Mouse (Mus musculus) bone marrow, adult 2 months (tissue): ENCODE data around the gene Rtp2. TPM values are rescaled to one million over a fixed set of nuclear protein-coding genes. Genes with fewer than 3 reads are reported as not detected.

ENCODE experiments used
- H3K27ac ChIP-seq: fragments of 200-500 bp; 2 replicates; pipeline ENCODE4 v1.5.1; 2012; ENCODE audit warnings: low read depth, mild to moderate bottlenecking, control low read depth, inconsistent platforms, low read length; ENCODE audit not compliant: control insufficient read depth, poor library complexity, insufficient read depth
- H3K4me1 ChIP-seq: fragments of 200-500 bp; 2 replicates; pipeline ENCODE4 v1.6.1; 2011; ENCODE audit warnings: low read length; ENCODE audit not compliant: control insufficient read depth, insufficient read depth
- H3K4me3 ChIP-seq: fragments of 200-500 bp; replicated peaks from 2 replicates; pipeline ENCODE3; 2011; ENCODE audit warnings: mild to moderate bottlenecking, low read depth, low read length, control low read depth; ENCODE audit not compliant: control insufficient read depth
- CTCF ChIP-seq: fragments of 200-500 bp; IDR thresholded peaks from 2 replicates; pipeline ENCODE4 v1.5.1; 2011; ENCODE audit warnings: low read length, control low read depth; ENCODE audit not compliant: control insufficient read depth, insufficient read depth
- POLR2A ChIP-seq: fragments of 200-500 bp; IDR thresholded peaks from 2 replicates; pipeline ENCODE4 v1.6.1; 2011; ENCODE audit warnings: low read depth, mild to moderate bottlenecking, control low read depth, low read length, borderline replicate concordance; ENCODE audit not compliant: control insufficient read depth
- WGBS: fragments of 180-500 bp; shearing (Covaris S2); methylation state at CpG from one replicate; pipeline ENCODE4 v1.1.7; 2018; 5-methylcytosine and 5-hydroxymethylcytosine counted together
- polyA plus RNA-seq: library from polyadenylated mRNA; stranded (reverse); fragments of >200 nt; gene quantifications from 2 replicates; pipeline ENCODE4 v1.2.4, GENCODE M21; 2011; ENCODE audit warnings: low replicate concordance; ENCODE audit not compliant: missing spikeins, insufficient read depth, insufficient read length

The Rtp2 gene
- polyA plus RNA-seq, 1 experiment, result not detected

DNA sequence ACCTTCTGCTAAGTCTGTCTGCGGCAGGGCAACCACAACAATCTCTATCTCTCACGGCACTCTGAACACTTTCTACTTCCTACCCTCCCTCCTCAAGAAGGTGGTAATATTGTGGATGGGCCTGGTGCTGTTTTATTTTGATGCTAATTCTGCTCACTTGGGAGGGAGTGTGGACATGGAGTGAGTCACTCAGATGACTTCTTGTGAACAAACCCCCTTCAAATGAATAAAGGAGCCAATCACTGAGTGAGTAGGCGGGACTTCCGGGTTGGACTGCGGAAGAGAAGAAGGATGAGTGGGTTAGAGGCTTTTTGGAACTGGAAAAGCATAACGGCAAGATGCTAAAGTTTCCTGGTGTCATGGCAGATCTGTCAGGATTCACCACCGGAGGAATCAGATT is 30.8 kb downstream of the Rtp2 start:
- 75% methylated on average over 7 of the region's 7 CpGs for WGBS
- Histone ChIP-seq H3K4me1 (no peaks in the 10 kb centered on the region; the same call in 1 of the 2 replicates), H3K4me3 (no peak overlapping the region), H3K27ac (no peak overlapping the region)
- TF ChIP-seq POLR2A (no peak), CTCF (no peak)

DNA sequence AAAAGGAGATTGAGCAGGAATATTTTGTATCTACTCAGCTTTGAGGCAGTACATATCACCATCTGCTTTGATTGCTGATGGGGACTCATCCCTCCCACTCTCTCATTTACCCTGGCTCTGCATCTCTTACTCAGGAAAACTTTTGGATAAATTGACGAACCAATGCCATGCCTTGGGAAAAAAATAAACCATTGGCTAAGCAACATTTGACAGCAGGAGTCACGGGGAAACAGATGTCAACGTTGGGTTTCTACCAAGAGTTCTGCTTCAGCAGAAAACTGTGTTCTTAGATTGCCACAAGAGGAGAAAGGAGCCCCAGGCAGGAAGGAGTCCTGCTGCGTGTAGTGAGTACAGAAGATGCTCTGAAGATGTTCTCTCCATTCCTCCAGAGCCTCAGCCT is 32.1 kb downstream of the Rtp2 start:
- TF ChIP-seq POLR2A (no peak), CTCF (no peak)
- Histone ChIP-seq H3K27ac (no peak overlapping the region), H3K4me1 (no peaks in the 10 kb centered on the region; the same call in 1 of the 2 replicates), H3K4me3 (no peak overlapping the region)
- WGBS, result 60% methylated on average over 4 of the region's 4 CpGs

DNA sequence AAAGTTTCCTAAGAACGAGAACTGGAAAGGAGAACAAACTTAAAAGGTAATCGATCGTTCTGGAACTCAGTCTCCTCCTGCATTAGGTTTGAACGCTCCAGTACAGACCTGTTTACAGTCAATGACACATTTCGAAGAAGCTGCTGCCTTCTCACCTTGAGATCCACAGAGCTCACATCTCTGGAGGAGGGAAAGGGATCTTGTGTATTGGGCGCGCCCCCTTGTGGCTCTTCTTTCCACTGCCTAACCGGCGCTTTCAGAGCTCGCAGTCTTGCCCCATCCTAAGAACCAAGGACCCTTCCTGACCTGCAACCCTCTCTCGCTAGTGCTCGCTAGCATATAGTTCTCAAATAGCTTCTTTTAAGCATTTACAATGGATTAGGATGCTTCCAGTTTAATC is 33.4 kb downstream of the Rtp2 start:
- no peak overlapping the region for H3K4me3 ChIP-seq
- TF ChIP-seq CTCF, result peak; percentile 76
- no peak for TF ChIP-seq POLR2A
- H3K4me1 ChIP-seq, result no peaks in the 10 kb centered on the region; the same call in 1 of the 2 replicates
- H3K27ac ChIP-seq, result no peak overlapping the region
- WGBS, result 7% methylated on average over 12 of the region's 12 CpGs

DNA sequence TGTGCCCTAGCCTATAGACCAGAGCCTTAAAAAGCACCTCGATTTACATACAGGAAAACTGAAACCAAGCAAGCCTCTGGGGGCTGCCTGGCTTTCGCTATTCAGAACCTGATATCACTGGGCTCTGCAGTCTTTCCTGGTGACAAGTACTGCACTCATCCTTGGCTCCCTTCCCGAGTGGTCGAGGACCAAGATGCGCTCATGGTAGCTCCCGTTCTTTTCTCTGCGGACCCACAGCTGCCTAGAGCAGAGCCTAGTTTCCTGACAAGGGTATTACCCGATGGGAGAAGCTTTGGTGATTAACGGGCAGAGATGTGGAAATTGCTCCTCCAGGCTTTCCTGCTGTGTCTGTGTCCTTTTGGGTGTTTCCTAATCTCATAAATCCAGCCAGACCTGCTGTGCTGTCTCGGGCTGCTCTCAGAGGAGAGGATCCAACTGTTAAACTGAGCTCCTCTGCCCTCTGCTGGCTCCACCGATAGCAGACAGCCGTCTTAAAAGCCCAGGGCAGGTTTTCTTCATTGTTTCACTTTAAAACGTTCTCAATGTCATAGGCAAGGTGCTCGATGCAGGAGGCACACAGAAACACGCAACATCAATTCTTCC is 34.1 kb downstream of the Rtp2 start:
- Histone ChIP-seq H3K4me3 (no peak overlapping the region), H3K27ac (no peak overlapping the region), H3K4me1 (no peaks in the 10 kb centered on the region; the same call in 1 of the 2 replicates)
- peak; percentile 61 for TF ChIP-seq CTCF
- TF ChIP-seq POLR2A, result no peak
- WGBS, result 5% methylated on average over 15 of the region's 15 CpGs

DNA sequence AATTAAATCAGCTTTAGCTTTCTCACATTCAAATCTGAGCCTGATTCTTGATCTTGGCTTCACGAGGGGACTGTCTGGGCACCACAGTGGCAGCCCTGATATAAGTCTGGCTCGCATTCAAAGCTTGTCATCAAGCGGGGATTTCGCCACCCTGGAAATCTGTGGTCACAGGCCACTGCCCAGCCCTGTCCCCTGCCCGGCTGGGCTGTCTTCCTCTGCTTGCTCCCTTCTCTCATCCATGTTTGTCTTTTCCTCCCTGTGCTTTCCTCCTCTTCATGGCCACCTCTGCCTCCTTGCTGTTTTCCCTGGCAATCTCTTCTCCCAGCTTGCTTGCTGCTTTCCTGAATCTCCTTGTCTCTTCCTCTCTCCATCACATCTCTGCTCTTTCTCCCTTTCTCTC is 34.7 kb downstream of the Rtp2 start:
- WGBS, result 18% methylated on average over 5 of the region's 5 CpGs
- Histone ChIP-seq H3K4me1 (no peaks in the 10 kb centered on the region; the same call in 1 of the 2 replicates), H3K27ac (no peak overlapping the region), H3K4me3 (no peak overlapping the region)
- no peak for TF ChIP-seq POLR2A
- no peak for TF ChIP-seq CTCF

DNA sequence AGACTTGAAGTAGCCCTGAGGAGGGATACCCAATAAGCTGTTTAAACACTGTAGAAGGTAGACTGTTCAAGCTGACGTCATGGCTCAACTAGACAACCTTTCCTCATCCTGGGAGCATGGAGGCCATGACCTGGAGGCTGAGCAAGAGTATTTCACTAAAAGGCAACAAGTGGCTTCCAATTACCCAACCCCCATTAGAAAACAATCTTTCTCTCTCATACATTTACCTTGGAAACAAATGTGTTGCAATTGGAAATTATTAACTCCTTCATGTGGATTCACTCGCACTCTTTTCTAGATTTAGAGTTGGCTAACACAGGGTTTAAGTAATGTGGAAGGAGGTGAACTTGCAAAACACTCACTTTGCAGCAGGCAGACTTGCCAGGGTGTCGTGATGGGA is 37.1 kb downstream of the Rtp2 start:
- no peak for TF ChIP-seq CTCF
- no peak for TF ChIP-seq POLR2A
- WGBS, result 53% methylated on average over 3 of the region's 3 CpGs
- Histone ChIP-seq H3K4me3 (no peak overlapping the region), H3K27ac (no peak overlapping the region), H3K4me1 (no peaks in the 10 kb centered on the region; the same call in 1 of the 2 replicates)

DNA sequence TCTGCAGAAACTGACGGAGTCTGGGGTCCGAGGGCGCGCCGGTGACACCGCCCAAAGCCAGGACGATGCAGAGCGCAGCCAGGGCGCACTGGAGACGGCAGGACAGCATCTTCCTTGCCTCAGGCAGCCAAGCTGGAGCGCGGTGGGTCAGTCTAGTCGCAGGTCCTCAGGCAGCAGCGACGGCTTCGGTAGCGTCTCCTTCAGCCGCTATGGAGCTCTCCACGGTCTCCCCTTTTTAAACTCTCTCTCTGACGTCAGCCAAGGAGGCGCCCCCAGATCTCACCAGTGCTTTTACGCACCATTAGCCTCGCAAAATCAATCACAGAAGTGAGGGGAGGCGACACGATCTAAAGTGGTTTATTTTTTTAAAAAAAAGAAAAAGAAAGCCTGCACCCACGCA is 41.6 kb downstream of the Rtp2 start, which contains the start of gene Sst:
Sst (minus strand) TSS at position 323 of the 400 bp plus-strand sequence.
- Histone ChIP-seq H3K27ac (no peak within 1 kb of the TSS), H3K4me1 (no peaks in the 10 kb centered on the region), H3K4me3 (no peak within 1 kb of the TSS)
- 11% methylated on average over 26 of the region's 26 CpGs for WGBS
- TF ChIP-seq CTCF, result no peak
- no peak for TF ChIP-seq POLR2A

DNA sequence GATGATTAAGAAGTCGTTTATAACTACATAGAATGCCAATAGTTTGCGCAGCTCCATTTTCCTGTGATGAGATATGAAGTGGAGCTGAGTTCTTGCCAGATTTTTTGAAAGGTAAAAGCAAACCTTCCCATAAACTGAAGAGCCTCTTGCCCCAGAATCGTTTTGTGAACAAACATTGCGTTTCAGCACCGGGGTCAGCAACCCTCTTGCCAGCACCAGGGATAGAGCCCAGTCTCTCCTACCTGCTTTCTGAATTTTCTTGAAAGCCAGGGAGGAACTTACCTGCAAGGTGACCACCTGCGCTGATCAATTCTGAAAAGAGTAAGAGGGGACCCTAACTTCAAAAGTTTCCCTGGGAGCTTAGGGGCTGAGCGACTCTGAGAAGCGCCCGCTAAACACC is 42.0 kb downstream of the Rtp2 start:
- H3K4me3 ChIP-seq, result no peak overlapping the region
- no peaks in the 10 kb centered on the region for H3K4me1 ChIP-seq
- no peak overlapping the region for H3K27ac ChIP-seq
- WGBS, result 9% methylated on average over 9 of the region's 9 CpGs
- TF ChIP-seq POLR2A, result no peak
- no peak for TF ChIP-seq CTCF

DNA sequence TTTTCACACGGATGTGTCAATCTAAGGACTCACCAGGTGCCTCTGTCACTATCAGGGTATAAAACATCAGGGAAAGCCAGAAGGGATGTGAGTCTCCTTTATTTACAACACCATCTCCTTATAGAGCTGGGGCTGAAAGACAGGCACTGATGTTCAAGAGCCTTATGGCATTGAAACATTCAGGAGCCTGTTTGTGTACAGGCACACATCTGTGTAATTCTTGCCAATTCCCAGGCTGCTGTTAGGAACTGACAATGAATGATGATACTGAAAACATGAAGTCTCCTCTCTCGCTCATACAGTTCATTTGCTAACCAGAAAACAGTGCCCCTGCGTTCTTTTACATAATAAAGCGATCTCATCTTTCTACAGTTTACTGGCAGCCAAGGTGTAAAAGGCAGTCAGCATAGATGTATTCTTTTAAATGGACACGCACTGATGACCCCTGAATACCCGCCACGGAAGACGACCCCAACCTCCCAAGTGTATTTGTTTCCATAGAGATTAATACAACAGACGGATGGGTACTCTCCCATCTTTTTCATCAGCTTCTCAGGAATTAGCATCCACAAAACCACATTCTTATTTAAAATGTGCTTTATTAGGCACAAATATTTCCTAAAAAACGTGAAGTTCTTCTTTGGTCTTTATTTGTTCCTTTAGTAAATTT is 44.1 kb downstream of the Rtp2 start:
- no peaks in the 10 kb centered on the region for H3K4me1 ChIP-seq
- no peak overlapping the region for H3K27ac ChIP-seq
- TF ChIP-seq CTCF, result no peak
- TF ChIP-seq POLR2A, result no peak
- 76% methylated on average over 10 of the region's 10 CpGs for WGBS
- no peak overlapping the region for H3K4me3 ChIP-seq
